Mouse (Mus musculus) hindbrain, embryonic 12.5 days (tissue): ENCODE measurements around the gene Tcta. TPM values are rescaled to one million over a fixed set of nuclear protein-coding genes. Genes with fewer than 3 reads are reported as not detected.
A peak's percentile ranks its signal among the peaks of the same experiment; 100 is the strongest.

Experiments used
- ATAC-seq: fragments of 200-750 bp; cut with Nextera tagmentation; 2 replicates; pipeline ENCODE4 v1.8.0; 2017; ENCODE audit warnings: moderate TSS enrichment; ENCODE audit not compliant: low FRiP score
- H3K27ac ChIP-seq: fragments of 300-500 bp; sonication (generic); 2 replicates; pipeline ENCODE4 v1.5.1; 2016; ENCODE audit warnings: mild to moderate bottlenecking
- H3K27me3 ChIP-seq: fragments of 300-500 bp; sonication (generic); 2 replicates; pipeline ENCODE4 v1.6.1; 2016; ENCODE audit warnings: mild to moderate bottlenecking
- H3K36me3 ChIP-seq: fragments of 300-500 bp; sonication (generic); 2 replicates; pipeline ENCODE4 v1.6.1; 2016; ENCODE audit warnings: mild to moderate bottlenecking
- H3K4me1 ChIP-seq: fragments of 300-500 bp; sonication (generic); 2 replicates; pipeline ENCODE4 v1.6.1; 2016
- H3K4me2 ChIP-seq: fragments of 300-500 bp; sonication (generic); replicated peaks from 2 replicates; pipeline ENCODE4 v1.6.1; 2016; ENCODE audit warnings: mild to moderate bottlenecking
- H3K4me3 ChIP-seq: fragments of 300-500 bp; sonication (generic); 2 replicates; pipeline ENCODE4 v1.5.1; 2016; ENCODE audit warnings: mild to moderate bottlenecking
- H3K9ac ChIP-seq: fragments of 300-500 bp; sonication (generic); 2 replicates; pipeline ENCODE4 v1.6.1; 2016; ENCODE audit warnings: mild to moderate bottlenecking, moderate library complexity
- H3K9me3 ChIP-seq: fragments of 300-500 bp; sonication (generic); replicated peaks from 2 replicates; pipeline ENCODE4 v1.6.1; 2016; ENCODE audit warnings: mild to moderate bottlenecking
- WGBS: fragments of 180-500 bp; shearing (Covaris S2); methylation state at CpG from one replicate; pipeline ENCODE4 v1.1.7; 2016; 5-methylcytosine and 5-hydroxymethylcytosine counted together
- polyA plus RNA-seq: library from polyadenylated mRNA; unstranded; fragments of >200 nt; fragmentation: Nextera tagmentation; extraction: Ambion mirVana; gene quantifications from 2 replicates; pipeline ENCODE4 v1.2.1, GENCODE M21; 2016

Tcta gene
- polyA plus RNA-seq, 1 experiment from 2014 or later, result 44.2 TPM

DNA sequence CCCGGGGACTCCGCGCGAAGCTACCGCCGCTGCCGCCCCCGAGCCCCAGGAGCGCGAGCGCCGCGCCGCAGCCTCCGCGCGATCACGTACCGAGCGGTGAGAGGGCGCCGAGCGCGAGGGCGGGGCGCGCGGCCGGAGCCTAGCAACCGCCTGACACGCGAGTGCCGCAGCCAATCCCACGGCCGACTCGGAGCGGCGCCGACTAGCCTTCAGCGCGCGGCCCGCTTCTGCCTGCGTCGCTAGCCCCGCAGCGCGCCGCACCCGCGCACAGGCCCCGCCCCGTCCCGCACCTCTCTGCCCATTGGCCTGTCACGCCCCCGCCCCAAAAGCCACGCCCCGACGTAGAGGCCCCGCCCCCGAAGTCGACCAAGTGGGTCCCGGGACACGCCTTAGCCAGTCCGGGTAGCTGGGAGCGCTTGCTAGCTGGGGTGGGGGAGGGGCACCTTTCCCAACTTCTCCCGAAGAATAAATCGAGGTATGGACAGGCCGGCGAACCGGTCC, 42.2 kb downstream of the Tcta start, which contains the start of gene Dag1:
Dag1 (minus strand) TSS at position 269 of the 501 bp plus-strand sequence.
- peaks cover 21% of the 10 kb centered on the region for H3K4me1 ChIP-seq
- under 1% methylated on average over 70 of the region's 71 CpGs for WGBS

DNA sequence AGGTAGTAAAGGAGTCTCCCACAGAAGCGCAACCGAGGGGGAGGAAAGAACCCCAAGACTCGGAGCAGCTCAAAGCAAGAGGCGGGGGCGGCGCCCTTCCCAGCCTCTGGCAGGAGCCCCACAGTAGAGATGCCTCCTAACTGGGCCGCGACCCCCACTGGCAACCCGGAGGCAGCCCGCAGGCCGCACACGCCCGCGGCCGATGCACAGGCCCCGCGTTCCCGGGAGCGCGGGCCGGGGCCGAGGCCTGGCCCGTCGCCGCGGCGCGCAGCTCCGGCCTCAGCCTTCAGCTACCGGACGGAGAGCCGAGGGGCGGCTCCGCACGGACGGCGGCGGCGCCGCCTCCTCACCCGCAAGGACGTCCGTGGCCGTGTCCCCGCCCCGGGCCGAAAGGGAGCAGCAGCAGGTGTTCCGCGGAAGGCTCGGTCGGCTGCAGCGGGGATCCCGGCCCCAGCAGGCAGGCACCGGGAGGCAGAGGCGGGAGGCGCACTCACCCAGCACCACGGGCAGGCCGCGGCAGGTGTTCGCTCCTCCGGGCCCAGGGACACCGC, 42.8 kb downstream of the Tcta start:
- peak; percentile 67 for ATAC-seq
- under 1% methylated on average over 49 of the region's 62 CpGs for WGBS
- Histone ChIP-seq H3K4me3 (peak overlapping the region; percentile 93), H3K9me3 (no peaks in the 10 kb centered on the region), H3K9ac (peak overlapping the region; percentile 91), H3K27me3 (no peaks in the 10 kb centered on the region), H3K27ac (peak overlapping the region; percentile 93), H3K4me2 (peak overlapping the region; percentile 75), H3K36me3 (no peaks in the 10 kb centered on the region), H3K4me1 (peaks cover 21% of the 10 kb centered on the region)

More for the DNA sequence above, 42.2 kb downstream of the Tcta start, which contains the start of gene Dag1:
- no peaks in the 10 kb centered on the region for H3K27me3 ChIP-seq
- no peaks in the 10 kb centered on the region for H3K36me3 ChIP-seq
- H3K9ac ChIP-seq, result peak within 1 kb of the TSS; percentile 91
- H3K4me2 ChIP-seq, result peak within 1 kb of the TSS; percentile 75
- peak; percentile 99 for ATAC-seq
- H3K4me3 ChIP-seq, result peak within 1 kb of the TSS; percentile 93
- H3K27ac ChIP-seq, result peak within 1 kb of the TSS; percentile 93
- H3K9me3 ChIP-seq, result no peaks in the 10 kb centered on the region

DNA sequence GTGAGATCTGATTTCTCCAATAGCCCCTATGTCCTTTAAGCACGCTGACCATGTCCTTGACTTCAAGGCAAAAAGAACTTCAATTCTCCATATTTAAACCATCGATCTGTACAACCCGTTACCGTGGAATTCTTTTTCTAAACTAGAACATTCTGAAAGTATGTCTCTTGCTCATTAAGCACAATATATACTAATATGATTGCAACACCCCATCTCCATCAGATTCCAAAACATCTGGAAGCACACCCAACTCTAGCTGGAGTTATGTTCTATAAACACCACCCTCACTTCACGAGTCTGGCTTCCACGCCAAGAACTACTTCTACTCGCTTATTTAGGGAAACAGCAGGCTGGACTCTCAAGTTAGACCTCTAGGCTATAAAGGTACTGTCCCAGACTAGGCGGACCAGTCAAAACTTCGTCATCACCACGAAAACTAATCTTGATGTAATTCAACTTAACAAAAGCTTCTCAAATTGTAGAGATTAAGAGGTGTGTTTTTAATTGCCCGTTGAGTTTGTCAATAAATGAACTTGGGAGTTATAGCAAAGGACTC, 43.4 kb downstream of the Tcta start:
- H3K4me2 ChIP-seq, result peak overlapping the region; percentile 75
- H3K9ac ChIP-seq, result peak overlapping the region; percentile 91
- H3K36me3 ChIP-seq, result no peaks in the 10 kb centered on the region
- peak overlapping the region; percentile 93 for H3K4me3 ChIP-seq
- H3K27ac ChIP-seq, result peak overlapping the region; percentile 93; the same call in 1 of the 2 replicates
- H3K27me3 ChIP-seq, result no peaks in the 10 kb centered on the region
- ATAC-seq, result no peak
- H3K4me1 ChIP-seq, result peaks cover 21% of the 10 kb centered on the region
- WGBS, result 48% methylated on average over 11 of the region's 11 CpGs
- no peaks in the 10 kb centered on the region for H3K9me3 ChIP-seq

DNA sequence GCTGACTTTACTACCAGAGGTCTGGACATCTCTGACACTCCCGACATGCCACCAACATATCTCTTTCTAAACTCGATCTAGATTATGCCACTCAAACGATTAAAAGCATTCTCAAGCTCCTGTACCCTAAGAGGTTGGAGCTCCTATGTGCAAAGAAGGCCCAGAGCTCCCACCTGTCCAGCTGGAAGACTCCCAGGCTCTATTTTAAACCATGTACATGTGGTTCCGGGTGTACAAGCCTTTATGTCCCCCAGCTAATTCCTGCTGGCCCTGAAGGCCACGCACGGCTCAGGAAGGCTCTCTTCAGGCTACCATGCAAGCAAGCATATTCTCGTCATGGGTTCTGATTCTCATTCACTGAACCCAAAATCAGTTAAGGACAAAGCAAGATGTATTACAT, 44.1 kb downstream of the Tcta start:
- Histone ChIP-seq H3K27ac (no peak overlapping the region), H3K27me3 (no peaks in the 10 kb centered on the region), H3K4me3 (no peak overlapping the region), H3K4me1 (peaks cover 21% of the 10 kb centered on the region), H3K9me3 (no peaks in the 10 kb centered on the region), H3K9ac (peak overlapping the region; percentile 91; the same call in 1 of the 2 replicates), H3K36me3 (no peaks in the 10 kb centered on the region), H3K4me2 (peak overlapping the region; percentile 75)
- no peak for ATAC-seq
- WGBS, result 81% methylated on average over 7 of the region's 7 CpGs

DNA sequence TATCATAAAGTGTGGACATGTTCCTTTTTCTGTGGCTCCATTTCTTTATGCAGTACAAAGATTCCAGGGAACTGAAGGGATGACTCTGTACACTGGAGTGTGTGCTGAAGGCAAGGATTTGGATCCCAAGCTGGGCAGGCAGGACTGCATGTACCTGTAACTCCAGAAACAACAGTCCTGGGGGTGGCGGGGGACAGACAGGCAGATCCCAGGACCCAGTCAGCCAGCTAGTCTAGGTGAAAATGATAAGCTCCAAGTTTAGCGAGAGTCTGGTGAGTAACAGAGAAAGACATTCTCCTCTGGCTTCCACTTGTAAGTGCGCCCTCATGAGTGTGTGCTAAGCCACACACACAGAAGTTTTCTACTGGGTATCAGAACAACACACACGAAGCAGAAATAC, 45.4 kb downstream of the Tcta start:
- H3K4me3 ChIP-seq, result no peak overlapping the region
- H3K27me3 ChIP-seq, result no peaks in the 10 kb centered on the region
- ATAC-seq, result no peak
- no peak overlapping the region for H3K27ac ChIP-seq
- WGBS, result 89% methylated on average over 4 of the region's 4 CpGs
- no peak overlapping the region for H3K9ac ChIP-seq
- no peaks in the 10 kb centered on the region for H3K9me3 ChIP-seq
- H3K4me1 ChIP-seq, result peaks cover 21% of the 10 kb centered on the region
- H3K4me2 ChIP-seq, result no peak overlapping the region
- H3K36me3 ChIP-seq, result no peaks in the 10 kb centered on the region

Other genes with a start within 250 kb of the Tcta start
- gene Mst1, start 225.7 kb downstream of the Tcta start, polyA plus RNA-seq, result 0.31 and 0.72 TPM in 2 replicates
- gene Rnf123, start 222.8 kb downstream of the Tcta start, polyA plus RNA-seq, result 39.5 and 40.7 TPM in 2 replicates
- 54.3 and 58.6 TPM in 2 replicates for gene Apeh, start 211.6 kb downstream of the Tcta start, polyA plus RNA-seq
- gene Bsn, start 115.8 kb downstream of the Tcta start, polyA plus RNA-seq, result 5.4 and 6.1 TPM in 2 replicates
- 74.7 and 80.4 TPM in 2 replicates for gene Dag1, start 42.2 kb downstream of the Tcta start, polyA plus RNA-seq
- gene Nicn1, start 15.7 kb downstream of the Tcta start, polyA plus RNA-seq, result 79.1 and 81.7 TPM in 2 replicates
- gene Amt, start 9.3 kb downstream of the Tcta start, polyA plus RNA-seq, result 22.1 and 25.9 TPM in 2 replicates
- gene Rhoa, start within 50 bp of the Tcta start, polyA plus RNA-seq, result 332 and 340 TPM in 2 replicates
- 647 and 730 TPM in 2 replicates for gene Gpx1, start 32.7 kb upstream of the Tcta start, polyA plus RNA-seq
- gene Usp4, start 41.7 kb upstream of the Tcta start, polyA plus RNA-seq, result 133 and 137 TPM in 2 replicates
- gene 1700102P08Rik, start 86.6 kb upstream of the Tcta start, polyA plus RNA-seq, result 1.7 and 2.5 TPM in 2 replicates
- gene Ccdc36, start 122.3 kb upstream of the Tcta start, polyA plus RNA-seq, result 1.2 and 1.3 TPM in 2 replicates
- gene BC048562, start 130.3 kb upstream of the Tcta start, polyA plus RNA-seq, result not detected in 2 replicates
- 47.2 and 49.7 TPM in 2 replicates for gene Ccdc71, start 154.4 kb upstream of the Tcta start, polyA plus RNA-seq
- gene Klhdc8b, start 155.4 kb upstream of the Tcta start, polyA plus RNA-seq, result 57.7 and 57.9 TPM in 2 replicates
- 44.1 and 44.8 TPM in 2 replicates for gene Lamb2, start 173.6 kb upstream of the Tcta start, polyA plus RNA-seq
- 107 and 112 TPM in 2 replicates for gene Usp19, start 184.4 kb upstream of the Tcta start, polyA plus RNA-seq
- gene Qars, start 201.5 kb upstream of the Tcta start, polyA plus RNA-seq, result 82.9 and 94.0 TPM in 2 replicates
- 162 and 171 TPM in 2 replicates for gene Qrich1, start 210.6 kb upstream of the Tcta start, polyA plus RNA-seq